Mouse (Mus musculus) thymus, adult 2 months (tissue): ENCODE measurements around the gene Mkrn2os.

Experiments used
- CTCF ChIP-seq: fragments of 200-500 bp; IDR thresholded peaks from 2 replicates; pipeline ENCODE4 v1.5.1; 2012; ENCODE audit warnings: mild to moderate bottlenecking, control low read depth, low read length, moderate library complexity, borderline replicate concordance; ENCODE audit not compliant: control insufficient read depth, poor library complexity, insufficient read depth; ENCODE audit errors: extremely low read depth
- POLR2A ChIP-seq: fragments of 200-500 bp; IDR thresholded peaks from 2 replicates; pipeline ENCODE4 v1.6.1; 2012; ENCODE audit warnings: mild to moderate bottlenecking, low read length, control low read depth, moderate library complexity; ENCODE audit not compliant: control insufficient read depth, poor library complexity, insufficient read depth; ENCODE audit errors: extremely low read depth

DNA sequence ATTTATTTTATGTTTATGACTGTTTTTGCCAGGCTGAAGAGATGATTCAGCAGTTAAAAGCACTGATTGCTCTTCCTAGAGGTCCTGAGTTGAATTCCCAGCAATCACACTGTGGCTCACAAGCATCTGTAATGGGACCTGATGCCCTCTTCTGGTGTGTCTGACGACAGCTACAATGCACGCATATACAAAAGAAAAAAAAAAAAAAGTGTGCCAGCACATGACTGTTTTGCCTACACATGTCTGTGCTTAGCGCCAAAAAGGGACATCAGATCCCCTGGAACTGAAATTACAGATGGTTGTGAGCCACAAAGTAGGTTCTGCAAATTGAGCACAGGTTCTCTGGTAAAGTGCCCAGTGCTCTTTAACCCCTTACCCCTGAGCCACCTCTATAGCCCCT, 50.0 kb downstream of the Mkrn2os start:
- TF ChIP-seq POLR2A (no peak), CTCF (no peak)
